Mouse (Mus musculus) urinary bladder, postnatal 25 days (tissue): ENCODE measurements around the gene BC035044.
"Not testable (repeated sequence)": the region's sequence is repeated elsewhere in the genome, so short reads cannot be mapped to it uniquely, and the experiment has no call there.

Experiments
- DNase-seq: peaks from one replicate; pipeline ENCODE4 v3.0.0; 2022; ENCODE audit warnings: low spot score

BC035044 gene

DNA sequence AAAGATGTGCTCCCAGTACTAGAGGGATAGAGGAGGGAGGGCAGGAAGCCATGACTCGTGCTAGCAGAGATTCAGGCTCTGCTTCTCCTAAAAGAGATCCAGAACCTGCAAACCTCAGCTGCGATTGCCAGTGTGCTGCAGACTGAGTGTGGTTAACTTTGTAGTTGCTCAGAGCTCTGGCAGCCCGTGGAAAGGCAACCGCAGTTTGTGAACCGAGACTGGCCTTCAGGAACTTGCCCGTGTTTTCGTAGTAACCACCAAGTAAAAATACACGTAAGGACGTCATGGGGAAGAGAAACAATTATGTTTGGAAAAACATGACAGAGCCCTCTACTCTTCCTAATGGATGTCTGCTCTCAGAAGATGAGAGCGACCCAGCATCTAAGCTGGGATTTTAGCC is 57.9 kb downstream of the BC035044 start:
- no peak for DNase-seq

DNA sequence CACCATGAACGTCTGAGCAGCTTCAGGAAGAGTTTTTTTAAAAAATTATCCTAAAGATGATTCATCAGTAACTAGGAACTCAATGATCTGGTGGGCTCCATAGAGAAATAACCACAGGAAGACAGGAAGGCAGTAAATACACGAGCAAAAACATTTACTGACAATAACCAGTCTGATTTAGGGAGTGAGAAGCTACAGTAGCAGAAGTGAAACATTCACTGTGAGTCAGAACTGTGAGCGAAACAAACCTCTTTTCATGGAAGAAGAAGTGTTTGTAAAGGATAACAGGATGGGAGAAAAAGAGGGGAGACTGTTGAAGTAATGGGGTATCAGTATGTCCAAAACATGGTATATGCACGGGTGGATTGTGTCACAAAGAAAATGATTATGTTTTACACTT is 61.1 kb downstream of the BC035044 start:
- DNase-seq = no peak

DNA sequence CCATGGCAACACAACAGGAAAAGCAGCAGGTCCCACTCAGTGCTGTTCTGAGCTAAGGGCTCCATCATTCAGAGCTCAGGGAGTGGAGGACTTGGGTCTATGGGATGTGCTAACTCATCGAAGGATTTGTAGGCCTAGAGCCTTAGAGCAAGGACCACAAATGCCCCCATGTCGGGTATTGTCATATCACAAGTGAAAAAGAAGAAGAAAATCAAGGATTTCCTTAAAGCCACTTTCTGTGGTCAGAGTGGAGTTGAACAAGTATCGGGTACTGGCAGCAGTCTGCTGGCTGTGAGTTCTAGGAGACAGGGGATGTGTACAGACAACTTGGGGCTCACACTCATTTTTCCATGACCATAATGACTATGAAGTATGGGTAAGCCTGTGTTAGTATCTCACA is 64.1 kb downstream of the BC035044 start:
- no peak for DNase-seq

DNA sequence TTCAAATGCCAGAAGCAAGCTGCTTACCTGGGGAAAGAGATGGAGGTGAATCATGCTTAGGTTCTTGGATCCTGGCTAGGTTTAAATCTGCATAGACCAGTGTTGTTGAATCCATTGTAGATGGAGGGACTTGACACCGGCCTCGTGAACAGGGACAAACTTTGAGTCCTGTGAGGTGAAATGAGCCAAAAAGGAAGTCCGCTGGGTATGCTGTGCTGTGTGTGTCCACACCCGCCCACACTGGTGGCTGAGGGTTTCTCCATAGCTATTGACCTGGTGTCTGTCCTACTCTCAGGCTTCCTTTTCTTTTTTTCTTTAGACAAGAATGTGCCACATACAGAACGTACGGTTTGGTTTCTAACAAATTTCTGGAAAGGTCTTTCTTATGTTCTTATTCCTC is 64.8 kb downstream of the BC035044 start, which contains the start of the genes Gm44511 and Klrb1b:
Gene Gm44511, minus strand, starts transcription at position 184 of the 400 bp plus-strand sequence.
Gene Klrb1b, minus strand, starts transcription at position 200 of the 400 bp plus-strand sequence.
- no peak for DNase-seq

DNA sequence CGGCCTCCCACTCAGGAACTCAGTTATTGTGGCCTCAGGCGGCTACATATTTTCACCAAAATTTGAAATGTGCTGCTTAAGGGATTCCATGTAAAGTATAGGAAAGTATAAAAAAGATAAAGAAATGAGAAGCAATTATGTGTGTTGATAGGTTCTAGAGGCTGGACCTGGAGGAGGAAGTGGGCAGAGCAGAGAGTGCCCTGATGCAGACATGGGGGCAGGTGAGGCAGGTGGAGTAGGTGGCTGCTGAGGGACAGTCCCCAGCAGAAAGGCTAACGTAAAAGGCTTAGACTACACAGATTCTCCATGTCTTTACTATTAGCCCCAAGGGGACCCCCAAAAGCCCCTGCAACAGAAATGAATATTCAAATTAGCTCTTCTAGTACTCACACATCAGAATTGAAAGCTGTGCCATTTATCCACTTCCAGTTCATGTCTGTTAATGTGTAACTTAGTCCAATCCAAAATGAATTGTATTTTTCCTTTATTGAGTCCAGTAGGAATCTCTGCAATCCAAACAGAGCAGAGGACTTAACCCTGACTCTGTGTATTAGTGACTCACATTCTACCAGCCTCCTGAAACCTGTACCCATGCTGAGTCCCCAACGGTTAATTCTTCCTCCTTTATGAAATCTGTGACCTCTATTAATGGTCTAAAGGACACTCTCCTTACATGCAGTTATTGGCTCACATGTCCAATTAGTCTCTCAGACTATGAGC is 72.7 kb downstream of the BC035044 start:
- DNase-seq = no peak

DNA sequence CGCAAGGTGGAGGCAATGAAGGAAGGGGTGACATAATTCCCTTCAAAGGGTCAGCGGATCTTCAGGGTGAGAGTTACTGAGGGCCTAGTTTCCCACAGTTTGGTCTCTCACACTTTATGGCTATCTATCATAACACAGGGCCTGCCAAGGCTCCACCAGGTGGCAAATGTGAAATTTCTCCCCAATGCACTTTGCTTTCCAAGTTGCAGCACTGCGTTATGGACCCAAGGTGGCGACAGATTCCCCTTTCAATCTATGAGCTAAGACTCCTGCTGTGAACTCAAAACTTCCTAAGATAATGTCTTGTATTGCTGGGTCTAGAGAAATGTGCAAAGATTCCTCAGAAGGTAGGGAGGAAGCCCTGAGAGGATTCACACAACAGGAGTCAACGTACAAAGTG is 82.4 kb downstream of the BC035044 start:
- DNase-seq = no peak

DNA sequence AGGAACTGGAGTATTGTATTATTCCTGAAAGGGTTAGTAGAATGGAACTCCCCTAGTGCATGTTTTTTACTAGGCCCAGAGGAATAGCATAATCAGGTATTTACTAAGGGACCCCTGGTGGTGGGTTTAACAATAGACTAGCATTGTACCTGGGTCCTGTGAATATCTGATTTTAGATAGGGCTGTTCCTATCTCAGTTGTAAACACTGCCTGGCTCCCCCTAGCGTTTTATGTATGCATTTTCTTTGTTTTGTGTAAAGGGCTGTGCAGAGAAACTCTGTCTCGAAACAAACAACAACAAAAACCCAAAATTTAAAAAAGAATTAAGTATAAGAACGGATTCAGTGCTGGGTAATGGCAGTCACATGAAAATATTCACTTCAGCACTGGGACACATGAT is 83.9 kb downstream of the BC035044 start:
- DNase-seq = no peak

DNA sequence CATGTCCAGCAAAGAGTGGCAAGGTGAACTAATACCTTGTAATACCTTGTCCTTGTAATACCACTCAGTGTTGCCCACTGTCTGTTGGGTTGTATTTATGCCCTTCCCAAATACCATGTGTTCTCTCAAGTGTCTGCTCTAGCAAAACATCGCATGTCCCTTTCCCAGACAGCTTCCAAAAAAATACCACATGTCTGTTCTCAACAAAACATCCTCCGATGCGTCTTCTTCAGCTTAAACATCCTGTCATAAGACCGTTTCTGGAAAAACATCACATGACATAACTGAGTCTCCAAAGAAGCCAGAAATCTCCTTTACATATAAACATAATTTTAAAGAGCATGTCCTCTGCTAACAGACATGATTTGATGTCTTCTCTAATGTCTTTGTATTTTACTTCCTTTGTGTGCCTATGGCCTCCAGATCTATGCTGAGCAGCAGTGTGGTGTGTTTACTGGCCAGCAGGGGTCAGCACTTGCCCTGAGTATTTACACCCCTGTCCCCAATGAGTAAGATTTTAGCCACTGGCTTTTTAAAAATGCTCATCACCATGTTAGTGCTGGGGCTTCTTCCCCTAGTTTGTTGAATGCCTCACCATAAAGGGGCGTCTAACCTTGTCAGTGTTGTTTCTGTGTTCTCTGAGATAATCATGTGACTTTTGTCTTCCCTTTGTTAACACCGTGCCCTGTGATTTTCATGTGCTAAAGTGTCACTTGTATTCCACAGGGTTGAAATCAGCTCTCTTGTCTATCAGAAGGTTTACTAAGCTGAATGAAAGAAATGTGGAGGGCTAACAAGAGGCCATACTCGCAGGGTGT is 85.9 kb downstream of the BC035044 start:
- DNase-seq = peak; percentile 55

DNA sequence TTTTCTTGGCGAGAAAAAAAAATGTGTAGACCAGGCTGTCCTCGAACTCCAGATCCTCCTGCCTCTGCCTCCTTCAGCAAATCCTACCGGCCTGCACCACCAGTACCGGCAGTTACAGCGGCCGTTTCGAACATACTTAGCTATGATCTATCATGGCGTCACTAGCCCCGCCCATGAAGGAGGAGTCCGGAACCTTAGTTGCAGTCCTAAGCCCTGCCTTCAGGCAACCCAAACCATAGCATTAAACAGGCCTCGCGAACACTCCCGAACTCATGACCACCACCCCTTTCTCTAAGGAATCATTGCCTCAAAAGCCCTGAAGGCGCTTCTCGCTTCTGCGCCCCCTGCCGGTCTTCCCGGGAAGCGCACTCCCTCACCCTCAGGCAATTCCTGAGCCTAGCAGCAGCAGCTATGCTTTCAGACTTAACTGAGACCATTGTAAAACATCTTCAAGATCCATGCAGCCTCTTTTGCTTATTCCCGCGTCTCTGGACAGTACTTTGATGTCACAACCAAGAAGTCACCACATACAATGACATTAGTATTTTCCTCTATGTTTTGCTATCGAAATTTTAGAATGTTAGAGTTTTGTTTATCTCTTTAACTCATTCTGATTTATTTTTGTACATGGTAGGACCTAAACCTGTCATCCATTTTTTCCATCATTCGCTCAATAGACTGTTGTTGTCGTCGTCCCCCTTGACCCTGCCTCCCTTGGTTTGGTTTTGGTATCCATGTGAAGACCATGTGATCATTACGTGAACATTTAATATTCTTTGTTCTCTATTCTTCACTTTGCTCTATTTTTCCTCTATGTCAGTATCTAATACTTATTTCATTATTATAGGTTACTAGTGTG is 87.7 kb downstream of the BC035044 start:
- DNase-seq = peak; percentile 95

DNA sequence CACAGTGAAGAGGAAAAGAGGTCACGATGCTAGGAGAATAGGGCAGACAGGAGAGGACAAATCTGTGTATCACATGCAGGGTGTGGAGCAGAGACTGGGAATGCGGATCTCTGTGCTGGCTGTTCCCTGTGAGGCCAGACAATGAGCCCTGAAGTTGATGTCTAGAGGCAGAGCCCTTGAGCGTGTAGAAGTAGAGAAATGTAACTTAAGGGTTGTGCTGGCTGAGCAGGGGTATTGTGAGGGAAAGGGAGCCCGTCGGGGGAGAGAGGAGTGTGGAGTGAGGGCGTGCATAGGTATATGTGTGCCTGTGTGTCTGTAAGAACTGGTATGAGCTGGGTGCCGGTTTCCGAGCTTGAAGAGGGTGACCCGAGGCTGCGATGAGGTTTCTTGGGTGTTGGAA is 88.4 kb downstream of the BC035044 start:
- peak; percentile 20 for DNase-seq

DNA sequence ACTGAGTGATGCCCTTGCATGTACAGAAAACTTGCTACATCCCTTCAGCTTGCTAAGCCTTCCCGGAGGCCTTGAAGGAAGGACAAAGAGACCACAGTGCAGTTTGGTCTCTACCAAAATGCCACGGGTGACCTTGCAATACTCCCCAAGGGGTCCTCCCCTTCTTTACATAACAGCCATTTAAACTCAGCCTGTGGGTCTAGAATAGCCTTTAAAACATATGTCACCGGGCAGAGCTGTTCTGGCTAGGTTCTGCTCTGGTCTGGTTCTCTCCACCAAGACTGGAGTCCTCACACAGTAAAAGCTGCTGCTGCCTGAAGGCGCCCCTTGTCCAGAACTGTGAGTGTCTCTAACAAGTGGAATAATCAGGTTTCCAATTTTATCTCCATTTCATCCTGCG is 90.2 kb downstream of the BC035044 start:
- DNase-seq = not testable (repeated sequence)

DNA sequence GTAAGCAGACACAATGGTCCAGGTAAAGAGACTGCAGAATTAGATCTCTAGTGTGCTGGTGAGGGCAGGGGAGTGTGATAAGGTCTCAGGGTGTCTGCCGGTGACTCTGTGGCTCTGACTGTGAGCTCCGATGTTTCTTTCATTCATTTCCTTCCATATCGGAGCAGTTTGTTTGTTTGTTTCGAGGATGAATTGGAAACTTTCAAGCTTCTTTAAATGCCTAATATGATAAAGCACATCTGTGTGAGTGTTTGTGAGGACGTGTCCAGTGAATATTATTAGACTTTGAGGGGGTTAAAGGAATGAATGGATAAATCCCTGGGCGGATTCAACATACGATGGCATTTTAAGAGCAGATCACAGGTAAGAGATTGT is 91.0 kb downstream of the BC035044 start:
- no peak for DNase-seq

DNA sequence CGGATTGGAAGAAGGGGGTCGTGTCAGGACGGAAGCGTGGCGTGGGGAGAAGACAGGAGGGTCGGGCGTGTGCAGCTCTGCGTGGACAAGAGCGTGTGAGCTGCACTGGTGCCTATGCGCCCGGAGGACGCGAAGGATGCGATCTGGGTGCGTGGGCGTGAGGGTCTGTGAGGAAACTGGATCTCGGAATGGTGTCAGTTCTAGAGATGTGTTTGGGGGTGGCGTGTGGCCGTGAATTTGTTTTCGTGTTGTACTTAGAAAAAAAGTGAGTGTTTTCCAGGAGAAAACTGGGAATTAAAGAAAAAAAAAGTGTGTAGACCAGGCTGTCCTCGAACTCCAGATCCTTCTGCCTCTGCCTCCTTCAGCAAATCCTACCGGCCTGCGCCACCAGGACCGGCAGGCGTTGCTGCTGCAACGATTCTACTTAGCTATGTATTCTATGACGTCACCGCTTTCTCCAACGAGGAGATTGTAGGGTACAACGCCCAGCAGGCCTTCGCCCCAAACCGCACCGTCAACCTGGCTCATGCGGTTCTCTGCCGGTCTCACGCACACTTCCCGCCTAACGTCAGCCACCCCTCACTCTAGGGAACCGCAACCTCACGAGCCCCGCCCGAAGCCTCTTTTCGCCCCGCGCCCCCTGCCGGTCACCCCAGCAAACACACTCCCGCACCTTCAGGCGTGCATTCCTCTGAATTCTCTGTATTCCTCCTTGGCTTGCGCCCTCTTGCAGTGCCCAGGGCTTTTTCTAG is 91.6 kb downstream of the BC035044 start:
- peak; percentile 79 for DNase-seq
